Comparison of ENCODE assay signal across 8 mouse cellular contexts in genomic region chr7:141169300-141169699, GRCm38 (mm10). TPM values are rescaled to one million over a fixed set of nuclear protein-coding genes. Genes with fewer than 3 reads are reported as not detected.
DNase-seq lines count a peak whose midpoint lies in the region; ATAC-seq and TF ChIP-seq lines count a peak whose summit lies in the region.

No protein-coding gene starts in this region.

- H3K27ac ChIP-seq in heart, embryonic 14.5 days (replicated peaks in 1 of 2; ENCODE audit: control insufficient read depth in 1 of 2, insufficient read depth in 1 of 2, low read depth in 2 of 2, low read length in 2 of 2), result no peak overlapping the region
- H3K27ac ChIP-seq in limb, embryonic 12.5 days, result 0 out of 2 replicates have a peak overlapping the region, but pooled peaks have one; percentile 18
- no peak overlapping the region for H3K27ac ChIP-seq in cerebellum, adult 2 months (ENCODE audit: insufficient read depth, low read length)

- TF ChIP-seq CTCF in brain, embryonic 14.5 days (IDR thresholded peaks at IDR 0.05; ENCODE audit: borderline replicate concordance, extremely low read depth, insufficient read depth, insufficient read length), result no peak
- no peak for TF ChIP-seq CTCF in cerebellum, adult 2 months (IDR thresholded peaks at IDR 0.05; ENCODE audit: borderline replicate concordance, insufficient read depth, low read depth, low read length)

- peak overlapping the region; percentile 75 for H3K4me2 ChIP-seq in heart, embryonic 14.5 days (ENCODE audit: low read length)
- no peak overlapping the region for H3K4me2 ChIP-seq in limb, embryonic 12.5 days

- H3K36me3 ChIP-seq in heart, embryonic 14.5 days (ENCODE audit: control insufficient read depth, insufficient read depth, low read length), result peaks cover 20% of the 10 kb centered on the region
- H3K36me3 ChIP-seq in limb, embryonic 12.5 days, result peaks cover 20% of the 10 kb centered on the region

- WGBS in heart, embryonic 14.5 days, result 57% methylated on average over 1 of the region's 1 CpGs
- 75% methylated on average over 1 of the region's 1 CpGs for WGBS in limb, embryonic 12.5 days
- WGBS in cerebellum, adult 2 months, result 24% methylated on average over 1 of the region's 1 CpGs

- TF ChIP-seq POLR2A in brain, embryonic 14.5 days (IDR thresholded peaks at IDR 0.05; ENCODE audit: borderline replicate concordance, extremely low read depth, insufficient read depth, insufficient read length, poor library complexity, severe bottlenecking), result no peak
- no peak for TF ChIP-seq POLR2A in cerebellum, adult 2 months (IDR thresholded peaks at IDR 0.05; ENCODE audit: borderline replicate concordance, insufficient read depth, low read length)

- no peaks in the 10 kb centered on the region for H3K27me3 ChIP-seq in heart, embryonic 14.5 days (ENCODE audit: control insufficient read depth, insufficient read depth, low read length)
- no peaks in the 10 kb centered on the region for H3K27me3 ChIP-seq in limb, embryonic 12.5 days
- H3K27me3 ChIP-seq in cerebellum, adult 2 months (ENCODE audit: control insufficient read depth, insufficient read depth, low read length), result no peaks in the 10 kb centered on the region

- peaks cover 12 to 19% of the 10 kb centered on the region in 2 experiments; a peak in 3 of 4 replicates for H3K4me1 ChIP-seq in heart, embryonic 14.5 days (ENCODE audit: control insufficient read depth in 2 of 2, insufficient read depth in 2 of 2, low read length in 2 of 2)
- H3K4me1 ChIP-seq in limb, embryonic 12.5 days (replicated peaks), result peaks cover 26% of the 10 kb centered on the region
- H3K4me1 ChIP-seq in cerebellum, adult 2 months (ENCODE audit: control insufficient read depth, insufficient read depth, low read length), result peaks cover 14% of the 10 kb centered on the region; the same call in 1 of the 2 replicates

- 0 out of 4 replicates have a peak overlapping the region, but pooled peaks of 1 of the 2 experiments have one; percentile 55 for H3K4me3 ChIP-seq in heart, embryonic 14.5 days (ENCODE audit: control insufficient read depth in 1 of 2, insufficient read depth in 1 of 2, low read depth in 1 of 2, low read length in 2 of 2)
- H3K4me3 ChIP-seq in limb, embryonic 12.5 days (replicated peaks), result no peak overlapping the region
- H3K4me3 ChIP-seq in cerebellum, adult 2 months (replicated peaks; ENCODE audit: insufficient read depth, low read depth, low read length), result no peak overlapping the region

- no peaks in the 10 kb centered on the region for H3K9me3 ChIP-seq in heart, embryonic 14.5 days (ENCODE audit: control insufficient read depth, low read length)
- H3K9me3 ChIP-seq in limb, embryonic 12.5 days, result no peaks in the 10 kb centered on the region

- no peak for ATAC-seq in heart, embryonic 14.5 days (ENCODE audit: insufficient number of reproducible peaks, insufficient read depth, low FRiP score, low read depth)
- ATAC-seq in limb, embryonic 12.5 days (ENCODE audit: insufficient number of reproducible peaks, insufficient read depth, low FRiP score, low TSS enrichment, low read depth), result no peak

- H3K9ac ChIP-seq in heart, embryonic 14.5 days (ENCODE audit: low read length), result peak overlapping the region; percentile 80; the same call in 1 of the 2 replicates
- H3K9ac ChIP-seq in limb, embryonic 12.5 days (replicated peaks), result no peak overlapping the region

- DNase-seq in heart, adult 9 months (ENCODE audit: low spot score in 2 of 2), result no peak
- DNase-seq in brain, embryonic 14.5 days (ENCODE audit: low read depth), result peak; percentile 60
- peak; percentile 67 for DNase-seq in lung, postnatal 14 days
- DNase-seq in urinary bladder, postnatal 4 days (ENCODE audit: low spot score in 2 of 2), result no peak
- no peak for DNase-seq in frontal cortex, adult 2 months (ENCODE audit: extremely low spot score in 1 of 2, low spot score in 1 of 2)
- no peak for DNase-seq in cerebellum, adult 2 months

RNA-seq across cellular contexts. Expression of gene Rnh1, which starts 3.4 kb away (rescaled TPM):
- polyA plus RNA-seq in heart, embryonic 14.5 days (2014; fragmentation: Nextera tagmentation; extraction: Ambion mirVana), result 109 and 116 TPM in 2 replicates
- polyA plus RNA-seq in brain, embryonic 14.5 days (2012; rRNA removed), result 35.2 and 41.2 TPM in 2 replicates
- polyA plus RNA-seq in limb, embryonic 12.5 days (2016; fragmentation: Nextera tagmentation; extraction: Ambion mirVana), result 88.5 and 91.5 TPM in 2 replicates
- polyA plus RNA-seq in frontal cortex, adult 2 months (2012; rRNA removed), result 34.5 and 36.4 TPM in 2 replicates
- polyA plus RNA-seq in cerebellum, adult 2 months (2012; rRNA removed), result 66.9 and 67.4 TPM in 2 replicates

RNA-seq across cellular contexts. Expression of gene Hras, which starts 24.5 kb away (rescaled TPM):
- polyA plus RNA-seq in heart, embryonic 14.5 days (2014; fragmentation: Nextera tagmentation; extraction: Ambion mirVana), result 93.9 and 96.7 TPM in 2 replicates
- 150 and 154 TPM in 2 replicates for polyA plus RNA-seq in brain, embryonic 14.5 days (2012; rRNA removed)
- polyA plus RNA-seq in limb, embryonic 12.5 days (2016; fragmentation: Nextera tagmentation; extraction: Ambion mirVana), result 95.3 and 98.1 TPM in 2 replicates
- 243 and 245 TPM in 2 replicates for polyA plus RNA-seq in frontal cortex, adult 2 months (2012; rRNA removed)
- polyA plus RNA-seq in cerebellum, adult 2 months (2012; rRNA removed), result 169 and 186 TPM in 2 replicates

RNA-seq across cellular contexts. Expression of gene Lrrc56, which starts 24.7 kb away (rescaled TPM):
- polyA plus RNA-seq in heart, embryonic 14.5 days (2014; fragmentation: Nextera tagmentation; extraction: Ambion mirVana), result 1.6 and 2.8 TPM in 2 replicates
- 19.8 and 22.8 TPM in 2 replicates for polyA plus RNA-seq in brain, embryonic 14.5 days (2012; rRNA removed)
- 17.0 and 19.0 TPM in 2 replicates for polyA plus RNA-seq in limb, embryonic 12.5 days (2016; fragmentation: Nextera tagmentation; extraction: Ambion mirVana)
- 4.8 and 5.5 TPM in 2 replicates for polyA plus RNA-seq in frontal cortex, adult 2 months (2012; rRNA removed)
- 5.6 and 6.3 TPM in 2 replicates for polyA plus RNA-seq in cerebellum, adult 2 months (2012; rRNA removed)

RNA-seq across cellular contexts. Expression of gene Lmntd2, which starts 44.6 kb away (rescaled TPM):
- polyA plus RNA-seq in heart, embryonic 14.5 days (2014; fragmentation: Nextera tagmentation; extraction: Ambion mirVana), result 0.46 and 0.62 TPM in 2 replicates
- polyA plus RNA-seq in brain, embryonic 14.5 days (2012; rRNA removed), result 3.1 and 4.9 TPM in 2 replicates
- 4.2 and 5.2 TPM in 2 replicates for polyA plus RNA-seq in limb, embryonic 12.5 days (2016; fragmentation: Nextera tagmentation; extraction: Ambion mirVana)
- 0.17 and 0.20 TPM in 2 replicates for polyA plus RNA-seq in frontal cortex, adult 2 months (2012; rRNA removed)
- 0.19 and 0.26 TPM in 2 replicates for polyA plus RNA-seq in cerebellum, adult 2 months (2012; rRNA removed)

RNA-seq across cellular contexts. Expression of gene Rassf7, which starts 46.4 kb away (rescaled TPM):
- 12.1 and 12.4 TPM in 2 replicates for polyA plus RNA-seq in heart, embryonic 14.5 days (2014; fragmentation: Nextera tagmentation; extraction: Ambion mirVana)
- polyA plus RNA-seq in brain, embryonic 14.5 days (2012; rRNA removed), result 25.0 and 39.3 TPM in 2 replicates
- polyA plus RNA-seq in limb, embryonic 12.5 days (2016; fragmentation: Nextera tagmentation; extraction: Ambion mirVana), result 39.1 and 43.7 TPM in 2 replicates
- 1.8 and 2.3 TPM in 2 replicates for polyA plus RNA-seq in frontal cortex, adult 2 months (2012; rRNA removed)
- 5.5 TPM in 2 replicates for polyA plus RNA-seq in cerebellum, adult 2 months (2012; rRNA removed)

Comparison
In these comparisons a context has a peak if more than half of its experiments do, and no peak if none do; other contexts are left out.
1. DNase-seq: peak in brain, embryonic 14.5 days (single experiment) and lung, postnatal 14 days (single experiment); none in heart, adult 9 months (0 of 2), urinary bladder, postnatal 4 days (0 of 2), frontal cortex, adult 2 months (0 of 2) and cerebellum, adult 2 months (0 of 2).